Mouse (Mus musculus) ES-Bruce4 (cell line): ENCODE data around the gene Lhfpl3.

Experiments
- CTCF ChIP-seq: IDR thresholded peaks from one replicate; pipeline ENCODE4 v1.8.1; 2011; ENCODE audit warnings: low read depth, low read length
- EP300 ChIP-seq: IDR thresholded peaks from 2 replicates; pipeline ENCODE4 v1.6.1; 2011; ENCODE audit warnings: low read depth, low read length; ENCODE audit not compliant: insufficient read depth
- POLR2A ChIP-seq: IDR thresholded peaks from one replicate; pipeline ENCODE4 v1.8.1; 2011; ENCODE audit warnings: low read length; ENCODE audit not compliant: insufficient read depth

- TF ChIP-seq CTCF = no peak
- TF ChIP-seq POLR2A = no peak
- TF ChIP-seq EP300 = no peak
Measured at GRCm38 (mm10) chr5:23006207-23006606, 260.3 kb downstream of the Lhfpl3 start.
